Mouse (Mus musculus) testis, adult 2 months (tissue): ENCODE results near the gene Myo1g. TPM values are rescaled to one million over a fixed set of nuclear protein-coding genes. Genes with fewer than 3 reads are reported as not detected.

ENCODE experiments used
- H3K27ac ChIP-seq: fragments of 200-500 bp; 2 replicates; pipeline ENCODE4 v1.5.1; 2012; ENCODE audit warnings: low read depth, low read length; ENCODE audit not compliant: control insufficient read depth, insufficient read depth
- H3K27me3 ChIP-seq: fragments of 200-500 bp; 2 replicates; pipeline ENCODE4 v1.6.1; 2012; ENCODE audit warnings: mild to moderate bottlenecking, low read length, moderate library complexity; ENCODE audit not compliant: control insufficient read depth, insufficient read depth
- H3K36me3 ChIP-seq: fragments of 200-500 bp; 2 replicates; pipeline ENCODE4 v1.6.1; 2012; ENCODE audit warnings: mild to moderate bottlenecking, low read length; ENCODE audit not compliant: control insufficient read depth, insufficient read depth
- H3K4me1 ChIP-seq: fragments of 200-500 bp; 2 replicates; pipeline ENCODE4 v1.6.1; 2012; ENCODE audit warnings: low read length; ENCODE audit not compliant: control insufficient read depth, insufficient read depth
- H3K4me3 ChIP-seq: fragments of 200-500 bp; 2 replicates; pipeline ENCODE4 v1.5.1; 2012; ENCODE audit warnings: low read depth, mild to moderate bottlenecking, low read length, moderate library complexity, mixed read lengths; ENCODE audit not compliant: control insufficient read depth
- CTCF ChIP-seq: fragments of 200-500 bp; IDR thresholded peaks from 2 replicates; pipeline ENCODE4 v1.5.1; 2012; ENCODE audit warnings: low read depth, mild to moderate bottlenecking, inconsistent platforms, low read length, moderate library complexity; ENCODE audit not compliant: control insufficient read depth, insufficient read depth, insufficient replicate concordance
- POLR2A ChIP-seq: fragments of 200-500 bp; IDR thresholded peaks from 2 replicates; pipeline ENCODE4 v1.6.1; 2012; ENCODE audit warnings: low read depth, mild to moderate bottlenecking, inconsistent platforms, low read length, moderate library complexity; ENCODE audit not compliant: control insufficient read depth
- polyA plus RNA-seq: library from polyadenylated mRNA; depleted of rRNA; stranded (reverse); fragments of >200 nt; gene quantifications from 2 replicates; pipeline ENCODE4 v1.2.3, GENCODE M21; 2012

Myo1g gene
- polyA plus RNA-seq, 1 experiment: 0.31 TPM

DNA sequence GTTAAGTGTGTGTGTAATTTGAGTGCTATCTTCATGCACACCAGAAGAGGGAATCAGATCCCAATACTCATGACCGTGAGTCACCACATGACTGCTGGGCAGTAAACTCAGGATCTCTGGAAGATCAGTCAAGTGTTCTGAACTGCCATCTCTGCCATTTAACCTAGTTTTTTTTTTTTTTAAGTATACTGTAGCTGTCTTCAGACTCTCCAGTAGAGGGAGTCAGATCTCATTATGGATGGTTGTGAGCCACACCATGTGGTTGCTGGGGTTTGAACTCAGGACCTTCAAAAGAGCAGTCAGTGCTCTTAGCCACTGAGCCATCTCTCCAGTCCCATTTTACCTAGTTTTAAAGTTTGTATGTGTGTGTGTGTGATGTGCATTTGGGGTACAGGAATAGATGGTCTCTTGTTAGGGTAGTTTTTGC lies 2.9 kb upstream of the Myo1g start:
- H3K27ac ChIP-seq: no peak overlapping the region
- no peaks in the 10 kb centered on the region for H3K27me3 ChIP-seq
- H3K4me3 ChIP-seq: no peak overlapping the region
- TF ChIP-seq CTCF: no peak
- TF ChIP-seq POLR2A: no peak
- peaks cover 7% of the 10 kb centered on the region for H3K4me1 ChIP-seq
- no peaks in the 10 kb centered on the region; the same call in 1 of the 2 replicates for H3K36me3 ChIP-seq

DNA sequence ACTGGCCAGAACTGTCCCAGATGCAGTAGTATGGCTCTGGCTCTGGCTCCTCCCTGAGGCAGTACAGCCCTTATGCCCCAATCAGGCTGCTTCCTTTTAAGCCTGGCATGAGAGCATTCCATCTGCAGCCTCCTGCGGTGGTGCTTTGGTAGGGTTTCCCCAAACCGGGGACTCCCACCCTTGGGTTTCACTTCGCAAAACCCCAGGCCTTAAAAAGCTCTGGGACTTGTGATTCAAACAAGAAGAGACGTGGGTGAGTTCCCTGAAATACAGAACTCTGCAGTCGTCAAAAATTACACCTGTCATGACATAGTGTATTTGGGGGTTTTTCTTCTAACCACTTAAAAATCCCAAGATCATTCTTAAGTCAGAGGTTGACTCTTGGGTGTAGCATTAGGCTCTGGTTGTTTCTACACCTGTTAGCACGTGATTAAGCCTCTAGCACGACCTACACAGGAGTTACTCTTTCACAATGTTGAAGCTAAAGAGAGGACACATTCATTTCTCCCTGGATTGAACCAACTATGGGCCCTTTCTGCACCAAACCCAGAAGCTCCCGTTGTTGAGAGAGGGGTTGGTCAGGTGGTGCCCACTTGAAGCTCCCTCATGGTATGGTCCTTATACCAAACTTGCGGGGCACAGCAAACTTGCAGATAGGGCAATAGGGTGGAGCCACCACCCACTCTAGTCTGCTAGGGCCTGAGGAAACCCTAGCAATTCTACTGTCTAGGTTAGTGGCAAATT lies 2.2 kb upstream of the Myo1g start:
- TF ChIP-seq CTCF: no peak
- no peak for TF ChIP-seq POLR2A
- Histone ChIP-seq H3K27me3 (no peaks in the 10 kb centered on the region), H3K36me3 (no peaks in the 10 kb centered on the region; the same call in 1 of the 2 replicates)

DNA sequence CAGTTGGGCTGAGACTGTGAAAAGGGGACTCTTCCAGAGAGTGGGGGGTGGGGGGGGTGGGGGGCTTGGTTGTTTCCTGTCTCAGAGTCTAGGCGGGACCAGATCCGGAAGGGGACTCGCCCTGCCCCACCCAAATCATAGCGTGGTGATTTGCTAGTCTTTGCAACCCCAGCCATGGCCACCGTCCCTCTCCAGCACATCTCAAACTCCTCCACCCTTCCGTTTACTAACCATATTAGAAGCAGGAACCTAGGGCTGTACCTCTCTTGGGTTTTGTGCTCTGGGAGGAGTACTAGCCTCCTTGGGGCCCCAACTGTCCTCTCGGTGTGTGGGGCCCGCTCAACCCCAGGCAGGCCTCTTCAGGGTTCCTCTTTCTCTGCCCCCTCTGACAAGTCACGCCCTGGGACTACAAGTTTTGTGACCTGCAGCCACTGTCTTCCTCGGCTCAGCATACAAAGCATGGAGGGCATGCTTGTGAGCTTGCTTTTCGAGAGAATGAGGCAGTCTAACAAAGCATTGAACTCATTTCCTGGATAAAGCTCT lies 1.2 kb downstream of the Myo1g start:
- no peak for TF ChIP-seq CTCF
- TF ChIP-seq POLR2A: no peak
- no peak overlapping the region for H3K4me3 ChIP-seq
- no peak overlapping the region for H3K27ac ChIP-seq
- H3K4me1 ChIP-seq: peaks cover 7% of the 10 kb centered on the region
- no peaks in the 10 kb centered on the region for H3K36me3 ChIP-seq
- H3K27me3 ChIP-seq: no peaks in the 10 kb centered on the region

More for the DNA sequence above, 2.2 kb upstream of the Myo1g start:
- H3K4me3 ChIP-seq: no peak overlapping the region
- H3K4me1 ChIP-seq: peaks cover 1% of the 10 kb centered on the region; the same call in 1 of the 2 replicates
- no peak overlapping the region for H3K27ac ChIP-seq

DNA sequence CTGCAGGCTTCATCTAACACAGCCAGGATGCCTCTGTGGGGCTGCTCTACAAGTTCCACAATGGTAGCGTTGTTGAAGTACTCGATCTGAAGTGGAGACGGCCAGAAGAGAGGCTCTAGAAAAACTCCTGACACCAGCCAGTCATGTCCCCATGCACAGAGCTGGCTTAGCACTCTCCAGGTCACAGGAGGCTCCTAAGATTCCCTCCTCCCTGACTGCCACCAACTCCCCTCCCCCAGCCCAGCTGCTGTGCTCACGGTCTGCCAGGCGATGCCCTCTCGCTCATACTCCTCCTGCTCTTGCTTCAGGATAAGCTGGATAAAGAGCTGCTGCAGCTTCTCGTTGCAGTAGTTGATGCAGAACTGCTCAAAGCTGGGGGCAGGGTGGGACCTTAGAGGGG lies 5.9 kb downstream of the Myo1g start:
- Histone ChIP-seq H3K36me3 (no peaks in the 10 kb centered on the region), H3K27me3 (no peaks in the 10 kb centered on the region), H3K27ac (no peak overlapping the region), H3K4me1 (peaks cover 7% of the 10 kb centered on the region), H3K4me3 (no peak overlapping the region)
- TF ChIP-seq CTCF: no peak
- no peak for TF ChIP-seq POLR2A

DNA sequence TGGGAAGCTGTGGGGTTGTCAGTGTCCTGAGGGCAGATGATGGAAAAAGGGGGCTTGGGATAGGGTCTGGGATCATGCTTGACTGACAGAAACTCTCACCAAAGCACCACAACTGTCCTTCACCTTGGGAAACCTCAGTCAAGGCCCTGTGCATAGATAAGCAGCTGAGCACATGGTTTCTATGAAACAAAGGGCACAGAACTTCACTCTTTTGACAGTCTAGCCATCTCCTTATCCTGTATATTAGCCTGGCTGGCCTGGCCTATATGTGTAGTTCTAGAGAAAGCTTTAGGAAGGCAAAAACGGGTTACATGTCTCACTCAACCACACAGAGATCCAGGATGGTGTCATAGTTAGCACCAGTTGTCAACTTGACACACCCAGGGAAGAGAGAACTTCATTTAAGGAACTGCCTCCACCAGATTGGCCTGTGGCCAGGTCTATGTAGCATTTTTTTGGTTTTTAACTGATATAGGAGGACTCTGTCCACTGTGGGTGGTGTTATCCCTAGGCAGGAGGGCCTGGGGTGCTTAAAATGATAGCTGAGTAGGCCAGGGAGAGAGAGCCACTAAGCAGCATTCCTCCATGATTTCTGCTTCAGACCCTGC lies 12.4 kb downstream of the Myo1g start:
- no peaks in the 10 kb centered on the region for H3K27me3 ChIP-seq
- H3K4me3 ChIP-seq: no peak overlapping the region
- TF ChIP-seq POLR2A (no peak), CTCF (no peak)
- H3K4me1 ChIP-seq: no peaks in the 10 kb centered on the region
- no peak overlapping the region for H3K27ac ChIP-seq
- H3K36me3 ChIP-seq: no peaks in the 10 kb centered on the region

DNA sequence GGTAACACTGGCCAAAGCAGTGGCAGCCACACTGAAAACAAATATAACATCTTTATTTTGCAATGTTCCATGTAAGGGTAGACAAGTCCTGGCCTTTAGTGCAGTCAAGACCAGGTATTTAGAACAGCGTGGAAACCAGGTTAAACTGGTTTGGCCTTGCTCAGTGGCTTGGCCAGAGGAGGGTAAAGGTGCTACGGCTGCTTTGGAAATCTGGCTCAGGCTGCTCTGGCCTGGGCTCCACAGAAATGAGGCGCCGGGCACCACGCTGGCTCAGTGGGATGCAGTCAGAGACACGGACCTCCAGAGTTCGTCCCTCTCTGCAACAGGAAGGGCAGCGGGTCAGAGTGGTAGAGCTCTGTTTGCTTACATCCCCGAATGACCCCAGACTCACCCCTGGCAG lies 14.2 kb downstream of the Myo1g start:
- no peak overlapping the region for H3K4me3 ChIP-seq
- no peaks in the 10 kb centered on the region for H3K4me1 ChIP-seq
- no peak overlapping the region for H3K27ac ChIP-seq
- no peak for TF ChIP-seq CTCF
- no peak for TF ChIP-seq POLR2A
- H3K36me3 ChIP-seq: no peaks in the 10 kb centered on the region
- no peaks in the 10 kb centered on the region for H3K27me3 ChIP-seq

DNA sequence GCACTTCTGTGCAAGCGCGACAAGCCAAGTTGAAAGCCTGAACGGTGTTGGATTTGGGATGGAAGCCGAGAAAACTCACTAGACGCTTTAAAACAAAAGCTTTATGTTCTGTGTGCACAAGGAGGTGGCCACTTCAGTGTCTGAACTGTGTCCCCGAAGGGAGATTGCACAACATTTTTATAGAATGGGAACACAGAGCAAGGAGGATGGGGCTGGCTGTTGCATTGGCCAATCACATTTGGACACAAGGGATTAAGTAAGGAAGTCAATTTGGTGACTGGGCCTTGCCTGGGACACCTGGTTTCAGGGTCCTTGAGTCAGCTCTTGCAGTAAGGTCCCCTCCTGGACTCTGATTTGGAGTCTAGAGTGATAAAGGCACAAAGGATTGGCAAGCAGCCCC lies 16.1 kb downstream of the Myo1g start:
- H3K27ac ChIP-seq: no peak overlapping the region
- no peak overlapping the region for H3K4me3 ChIP-seq
- TF ChIP-seq POLR2A (no peak), CTCF (no peak)
- H3K4me1 ChIP-seq: no peaks in the 10 kb centered on the region
- H3K27me3 ChIP-seq: no peaks in the 10 kb centered on the region
- H3K36me3 ChIP-seq: no peaks in the 10 kb centered on the region
